Mouse (Mus musculus): ENCODE measurements around the gene Chpf. TPM values are rescaled to one million over a fixed set of nuclear protein-coding genes. Genes with fewer than 3 reads are reported as not detected.

Gene Chpf
- total RNA-seq, 2 experiments from 2014 or later = 0.26 TPM; not detected in 1

DNA sequence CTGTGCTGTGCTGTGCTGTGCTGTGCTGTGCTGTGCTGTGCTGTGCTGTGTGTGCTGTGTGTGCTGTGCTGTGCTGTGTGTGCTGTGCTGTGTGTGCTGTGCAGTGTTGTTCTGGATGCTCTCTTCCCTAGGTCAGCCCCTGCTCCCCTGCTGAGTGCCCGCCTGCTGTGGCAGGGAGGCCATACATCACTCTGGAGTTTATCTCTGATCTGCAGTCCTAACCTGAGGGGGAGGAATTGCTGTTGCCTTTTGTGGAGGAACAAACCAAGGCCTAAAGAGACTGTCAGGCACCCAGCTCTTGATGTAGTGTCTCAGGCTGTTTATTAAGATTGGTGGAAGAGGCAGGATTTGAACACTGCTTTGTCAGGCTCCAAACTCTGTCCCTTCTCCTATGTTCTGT, 16.5 kb downstream of the Chpf start:
- ATAC-seq (replicated peaks; ENCODE audit: low FRiP score, poor library complexity, severe bottlenecking) = peak; percentile 66; the same call in 1 of the 2 replicates

DNA sequence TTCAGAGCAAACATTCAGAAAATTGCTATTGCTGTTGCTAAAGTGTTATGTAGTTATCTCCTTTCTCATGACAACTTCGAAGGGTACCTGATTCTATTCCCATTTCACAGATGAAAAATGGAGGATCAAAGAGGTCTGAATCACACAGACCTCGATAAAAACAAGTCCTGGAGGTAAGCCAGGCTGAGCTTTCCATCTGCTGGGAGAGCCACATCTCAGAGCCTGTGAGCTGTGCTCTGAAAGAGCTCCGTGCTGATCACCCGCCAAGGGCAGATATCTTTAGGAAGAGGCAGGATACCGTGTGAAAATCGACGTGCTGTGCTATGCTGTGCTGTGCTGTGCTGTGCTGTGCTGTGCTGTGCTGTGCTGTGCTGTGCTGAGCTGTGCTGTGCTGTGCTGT, 18.8 kb downstream of the Chpf start:
- ATAC-seq (replicated peaks; ENCODE audit: low FRiP score, poor library complexity, severe bottlenecking) = no peak

DNA sequence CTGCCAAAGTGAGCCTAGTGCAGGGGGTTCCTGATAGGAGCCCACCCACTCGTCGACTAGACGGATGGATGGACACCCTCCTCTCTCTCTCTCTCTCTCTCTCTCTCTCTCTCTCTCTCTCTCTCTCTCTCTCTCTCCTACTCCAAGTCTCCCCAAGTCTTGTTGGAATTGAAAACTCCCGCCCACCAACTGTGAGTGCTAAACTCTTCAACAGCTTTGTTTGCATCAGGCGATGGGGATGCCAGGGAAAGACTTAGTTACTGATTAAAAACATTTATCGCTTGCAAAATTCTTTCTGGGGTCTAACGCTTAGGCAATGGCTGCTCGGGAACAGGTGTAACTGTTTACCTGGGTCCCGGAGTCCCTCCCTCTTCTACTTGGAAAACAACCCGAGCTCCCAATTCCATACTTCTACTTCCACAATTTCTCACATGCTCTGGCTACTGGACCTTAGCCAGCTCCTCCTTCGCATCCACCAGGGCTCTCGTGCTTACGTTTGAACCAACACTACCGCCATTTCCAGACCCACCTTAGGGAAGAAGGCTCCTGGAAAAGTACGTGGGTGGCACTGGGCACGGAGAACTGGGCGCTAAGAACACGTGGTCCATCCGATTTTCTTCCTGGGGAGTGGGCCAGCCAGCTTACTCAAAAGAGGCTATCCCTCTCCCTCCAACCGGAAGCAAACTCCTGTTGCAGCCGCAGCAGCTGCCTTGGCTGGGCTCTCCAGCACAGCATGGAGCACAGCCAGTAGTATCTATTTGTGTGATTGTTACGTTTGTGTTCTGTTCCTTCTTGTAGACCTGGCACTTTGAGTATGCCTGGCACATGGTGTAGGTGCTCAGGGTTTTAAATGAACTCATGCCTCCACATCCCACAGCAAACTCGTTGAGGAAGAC, 20.1 kb downstream of the Chpf start:
- no peak for ATAC-seq (replicated peaks; ENCODE audit: low FRiP score, poor library complexity, severe bottlenecking)

DNA sequence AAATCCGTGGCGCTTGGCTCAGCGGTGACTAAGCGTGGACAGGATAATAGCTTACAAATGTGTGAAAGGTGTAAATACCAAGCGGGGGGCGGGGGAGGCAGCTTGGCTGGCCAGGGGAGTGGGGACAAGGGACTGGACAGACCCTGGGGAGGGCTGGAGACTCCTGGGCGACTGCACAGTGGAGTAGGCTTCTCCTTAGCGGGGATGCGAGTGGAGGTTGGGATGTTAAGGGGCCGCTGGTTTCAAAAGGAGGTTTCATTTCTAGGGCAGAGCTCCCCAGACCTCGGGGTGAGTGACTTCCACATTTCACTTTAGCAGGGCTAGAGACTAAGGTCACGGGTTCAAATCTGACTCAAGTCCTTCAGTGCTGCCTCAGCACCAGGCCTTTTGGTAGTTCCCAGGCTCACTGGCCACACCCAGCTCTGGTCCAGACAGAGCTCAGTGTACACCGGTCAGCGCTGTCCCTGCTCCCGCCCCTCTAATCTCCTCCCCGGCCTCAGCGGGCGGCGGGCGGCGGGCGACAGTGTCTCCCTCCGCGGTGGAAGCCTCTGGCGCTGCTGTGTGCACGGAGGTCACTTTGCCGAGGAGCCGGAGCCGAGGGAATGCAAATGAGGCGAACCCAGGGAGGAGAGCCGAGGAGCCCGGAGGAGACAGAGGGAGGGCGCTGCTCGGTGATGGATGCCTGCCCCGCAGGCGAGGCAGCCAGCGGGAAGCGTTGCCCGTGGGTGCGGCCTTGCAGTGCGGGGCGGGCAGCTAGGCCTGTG, 20.9 kb downstream of the Chpf start:
- ATAC-seq (replicated peaks; ENCODE audit: low FRiP score, poor library complexity, severe bottlenecking) = 0 out of 2 replicates have a peak, but pooled peaks have one; percentile 30

DNA sequence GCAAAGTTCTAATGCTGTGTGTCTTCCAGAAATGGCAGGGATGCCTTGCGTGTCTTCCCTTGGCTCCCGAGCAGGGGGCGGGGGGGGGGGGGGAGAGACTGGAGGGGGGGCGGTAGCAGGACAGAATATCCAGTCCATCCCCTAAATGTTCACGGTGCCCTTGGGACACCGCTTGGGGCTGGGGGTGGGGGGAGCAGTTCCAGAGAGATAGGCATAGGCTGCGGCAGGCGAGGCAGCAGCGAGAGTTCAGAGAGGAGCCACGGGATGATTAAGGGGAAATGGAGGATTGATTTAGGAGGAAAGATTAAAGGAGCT, 21.4 kb downstream of the Chpf start:
- ATAC-seq (replicated peaks; ENCODE audit: low FRiP score, poor library complexity, severe bottlenecking) = no peak

DNA sequence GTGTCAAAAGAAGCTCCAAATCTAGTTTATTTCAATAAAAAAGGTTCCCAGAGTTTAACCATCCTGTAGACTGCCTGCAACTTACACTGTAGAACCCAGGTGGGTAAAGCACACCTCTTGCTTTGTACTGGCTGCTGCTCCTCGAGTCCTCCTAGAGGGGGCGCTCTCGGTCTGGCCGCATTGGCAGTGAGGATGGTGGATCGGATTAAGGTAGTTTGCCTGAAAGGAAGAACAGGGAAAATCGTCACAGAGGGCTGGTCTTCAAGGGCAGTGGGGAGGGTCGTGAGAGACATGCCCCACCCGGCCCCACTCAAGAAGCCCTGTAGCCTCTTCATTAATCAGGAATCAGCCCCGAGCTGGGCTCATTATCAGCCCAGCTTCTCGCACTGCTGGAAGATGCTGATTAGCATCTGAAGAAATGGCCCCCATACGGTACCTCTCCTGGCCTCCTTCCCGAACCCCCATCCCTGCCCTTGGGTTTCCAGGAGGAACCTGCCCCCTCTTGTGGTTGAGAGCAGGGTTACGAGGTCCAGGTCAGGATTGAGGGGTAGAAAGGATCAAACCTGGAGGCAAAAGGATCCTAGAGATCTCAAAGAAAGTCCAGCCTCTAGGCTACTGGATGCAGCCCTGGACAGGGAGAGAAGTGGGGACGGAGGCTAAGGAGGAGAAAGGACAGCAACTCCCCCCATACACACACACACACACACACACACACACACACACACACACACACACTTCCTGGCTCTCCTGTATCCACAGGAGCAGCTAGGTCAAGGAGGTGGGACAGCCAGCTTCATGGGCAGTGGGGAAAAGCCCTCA, 22.2 kb downstream of the Chpf start:
- no peak for ATAC-seq (replicated peaks; ENCODE audit: low FRiP score, poor library complexity, severe bottlenecking)

DNA sequence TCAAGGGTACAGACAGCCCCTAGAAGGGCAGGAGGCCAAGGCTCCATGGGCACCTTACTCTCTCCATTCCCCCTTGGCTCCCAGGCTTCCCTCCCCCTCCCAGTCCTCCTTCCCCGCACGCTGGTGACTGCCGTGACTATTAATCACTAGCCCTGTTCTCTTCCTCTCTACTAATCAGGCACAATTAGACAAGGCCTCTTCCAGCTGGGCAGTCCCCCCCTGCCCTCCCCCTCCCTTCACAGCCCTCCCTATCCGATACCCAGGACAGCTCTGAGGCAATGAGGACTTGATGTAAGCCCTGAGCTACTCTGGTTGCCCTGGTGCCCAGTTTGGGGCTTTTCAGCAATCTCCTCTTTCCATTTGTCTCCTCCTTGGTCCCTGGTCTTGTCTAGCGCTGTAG, 23.2 kb downstream of the Chpf start:
- no peak for ATAC-seq (replicated peaks; ENCODE audit: low FRiP score, poor library complexity, severe bottlenecking)

DNA sequence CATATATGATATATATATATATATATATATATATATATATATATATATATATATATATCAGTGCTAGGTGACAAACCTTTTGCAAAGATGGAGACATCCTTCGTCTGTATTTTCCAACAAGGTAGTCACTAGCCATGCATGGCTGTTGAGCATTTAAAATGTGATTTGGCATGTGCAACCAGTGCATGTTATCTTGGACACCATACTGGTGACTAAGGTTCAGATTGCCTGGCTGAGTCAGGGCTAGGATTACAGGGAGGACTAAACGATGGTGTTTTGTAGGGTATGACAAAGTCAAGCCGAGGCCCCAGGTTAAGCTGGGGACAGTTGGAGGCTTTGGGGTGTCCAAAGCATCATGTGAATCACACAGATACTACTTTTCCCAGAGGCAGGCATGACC, 23.7 kb downstream of the Chpf start:
- no peak for ATAC-seq (replicated peaks; ENCODE audit: low FRiP score, poor library complexity, severe bottlenecking)

DNA sequence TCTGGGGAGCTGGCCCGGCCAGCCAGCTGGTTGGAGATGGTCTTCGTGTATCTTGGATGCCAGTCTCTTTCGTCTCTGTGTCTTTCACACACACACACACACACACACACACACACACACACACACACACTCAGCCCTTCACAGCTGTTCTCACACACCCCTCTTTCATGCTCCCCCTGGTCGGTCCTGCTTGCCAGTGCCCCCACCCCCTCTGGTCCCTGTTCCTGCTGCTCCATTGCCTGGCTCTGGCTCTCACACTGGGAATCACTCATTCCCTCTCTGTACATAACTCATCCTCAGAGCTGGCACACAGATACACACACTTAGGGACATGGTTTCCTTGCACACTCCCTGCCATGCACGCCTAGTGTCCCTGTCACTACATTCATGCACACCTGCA, 27.2 kb downstream of the Chpf start:
- no peak for ATAC-seq (replicated peaks; ENCODE audit: low FRiP score, poor library complexity, severe bottlenecking)

DNA sequence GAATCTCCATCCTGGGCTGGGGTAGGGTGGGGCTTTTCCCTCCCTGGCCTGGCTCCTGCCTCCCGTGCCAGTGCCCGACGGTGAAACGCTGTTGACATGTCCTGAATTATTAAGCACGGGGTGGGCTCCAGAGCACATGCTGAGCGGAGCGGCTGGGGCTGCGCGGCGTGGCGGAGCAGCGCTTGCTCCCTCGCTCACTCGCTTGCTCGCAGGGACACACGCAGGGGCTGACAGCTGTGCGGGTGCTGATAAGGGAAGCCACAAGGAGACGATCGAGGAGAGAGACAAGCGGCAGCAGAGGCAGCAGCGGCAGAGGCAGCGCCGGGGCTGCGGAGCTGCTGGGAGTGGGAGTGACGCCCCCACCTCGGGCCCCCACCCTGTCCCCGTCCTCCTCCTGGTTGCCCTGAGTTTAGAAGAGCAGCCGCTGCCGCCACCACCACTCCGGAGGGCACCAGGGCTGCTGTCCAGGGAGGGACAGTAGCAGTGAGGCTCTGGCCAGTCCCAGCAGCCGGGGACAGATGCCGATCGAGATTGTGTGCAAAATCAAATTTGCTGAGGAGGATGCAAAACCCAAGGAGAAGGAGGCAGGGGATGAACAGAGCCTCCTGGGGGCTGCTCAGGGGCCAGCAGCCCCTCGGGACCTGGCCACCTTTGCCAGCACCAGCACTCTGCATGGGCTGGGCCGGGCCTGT, 28.6 kb downstream of the Chpf start, which contains the start of gene Asic4:
Asic4 (plus strand) TSS at position 123 of the 692 bp plus-strand sequence.
- no peak for ATAC-seq (replicated peaks; ENCODE audit: low FRiP score, poor library complexity, severe bottlenecking)

DNA sequence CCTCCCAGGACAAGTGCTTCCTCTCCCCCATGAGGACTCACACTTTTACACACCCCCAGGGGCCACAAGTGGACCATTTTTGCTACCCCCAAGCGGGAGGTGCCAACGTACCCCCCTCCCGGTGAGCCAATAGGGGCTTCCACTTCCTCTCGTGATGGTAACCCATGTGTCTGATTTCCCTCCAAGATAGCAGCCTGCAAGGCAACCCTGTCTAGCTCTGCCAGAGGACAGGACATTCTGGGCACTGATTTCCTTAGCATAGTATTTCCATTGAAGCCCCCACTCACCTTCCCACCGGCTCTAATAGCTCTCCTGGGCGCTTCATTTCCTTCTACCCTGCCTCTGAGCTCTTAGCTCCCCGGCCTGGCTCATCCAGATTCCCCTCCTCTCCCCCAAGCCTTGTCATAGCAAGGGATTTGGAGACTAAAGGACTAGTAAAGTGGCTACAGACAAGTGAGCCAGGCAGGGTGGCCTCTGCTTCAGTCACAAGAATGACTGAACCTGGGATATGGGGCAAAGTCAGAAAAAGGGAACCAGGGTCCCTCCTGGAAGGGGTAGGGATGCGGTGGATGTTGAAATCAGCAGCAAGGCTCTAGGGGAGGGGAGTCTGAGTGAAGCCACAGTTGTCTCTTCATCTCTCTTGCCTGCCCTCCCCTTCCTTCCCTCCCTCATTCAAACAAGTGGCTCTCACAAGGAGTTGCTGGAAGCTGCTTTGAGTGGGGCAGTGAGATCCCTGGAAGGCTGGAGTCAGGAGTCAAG, 29.6 kb downstream of the Chpf start:
- ATAC-seq (replicated peaks; ENCODE audit: low FRiP score, poor library complexity, severe bottlenecking) = no peak

DNA sequence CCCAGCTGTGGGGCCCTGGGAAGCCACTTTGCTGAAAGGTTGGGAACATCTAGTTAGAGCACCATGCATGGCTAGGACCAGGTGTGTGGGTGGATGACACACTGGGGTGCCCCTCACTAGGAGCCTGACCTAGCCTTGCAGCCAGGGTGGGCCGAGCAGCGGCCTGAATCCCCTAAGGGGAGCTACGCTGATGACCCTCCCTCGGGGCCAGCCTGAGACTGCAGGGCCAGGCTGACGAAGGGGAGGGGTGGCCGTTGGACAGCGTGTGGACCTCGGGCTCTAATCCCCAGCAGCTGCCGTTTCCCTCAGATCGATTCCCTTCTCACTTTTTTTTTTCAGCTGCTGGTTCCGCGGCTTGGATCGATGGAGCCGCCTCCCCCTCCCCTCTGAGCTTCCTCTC, 30.2 kb downstream of the Chpf start:
- no peak for ATAC-seq (replicated peaks; ENCODE audit: low FRiP score, poor library complexity, severe bottlenecking)

DNA sequence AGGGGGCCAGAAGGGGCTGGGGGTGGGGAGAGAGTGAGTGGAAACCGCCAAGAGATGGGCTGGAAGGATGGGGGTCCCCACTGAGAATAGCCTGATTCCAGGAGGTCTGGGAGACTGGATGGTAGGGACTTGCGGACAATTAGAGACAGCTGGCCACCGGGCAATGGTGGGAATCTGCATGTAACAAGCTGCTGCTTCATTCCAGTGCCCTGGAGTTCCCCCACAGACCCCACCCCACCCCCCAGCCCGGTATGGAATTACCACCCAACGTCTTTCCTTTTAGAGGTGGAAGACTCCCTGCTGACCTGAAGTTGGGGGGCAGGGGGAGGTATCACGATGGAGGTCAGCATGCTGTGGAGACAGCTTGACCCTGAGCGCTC, 31.1 kb downstream of the Chpf start:
- no peak for ATAC-seq (replicated peaks; ENCODE audit: low FRiP score, poor library complexity, severe bottlenecking)

DNA sequence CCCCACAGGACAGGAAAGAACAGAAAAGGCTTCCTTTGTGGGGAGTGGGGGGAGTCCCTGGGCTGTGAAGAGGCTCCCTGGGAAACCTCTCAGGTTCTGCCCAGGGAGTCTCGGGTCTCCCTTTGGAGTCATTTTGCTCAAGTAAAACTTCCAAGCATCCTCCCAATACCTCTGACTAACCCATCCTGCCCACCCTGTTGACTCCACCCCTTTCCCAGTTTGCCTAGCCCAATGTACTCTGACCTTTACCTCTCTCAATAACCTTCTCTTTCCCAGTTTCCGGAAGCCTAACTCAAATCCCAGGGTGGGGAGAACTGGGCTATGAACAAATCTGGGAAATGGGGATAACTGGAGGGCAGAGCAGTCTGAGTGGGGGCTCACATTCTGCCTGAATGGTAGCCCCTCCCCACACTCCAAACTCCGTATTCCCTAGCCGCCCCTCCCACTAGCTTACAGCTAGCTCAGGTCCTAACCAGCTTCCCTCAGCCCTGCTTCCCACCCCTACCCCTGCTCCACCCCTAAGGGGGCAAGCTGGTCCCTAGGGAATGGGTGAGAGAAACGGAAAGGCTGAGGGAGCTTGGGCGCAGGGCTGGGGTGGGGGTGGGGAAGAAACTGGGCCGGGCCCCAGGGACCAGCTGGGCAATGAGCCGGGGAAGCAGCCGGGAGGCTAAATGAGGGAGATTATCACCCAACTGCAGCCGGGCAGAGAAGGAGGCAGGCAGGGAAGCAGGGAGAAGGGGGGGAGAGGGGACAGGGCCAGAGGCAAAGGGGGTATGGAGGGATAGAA, 31.6 kb downstream of the Chpf start:
- no peak for ATAC-seq (replicated peaks; ENCODE audit: low FRiP score, poor library complexity, severe bottlenecking)

DNA sequence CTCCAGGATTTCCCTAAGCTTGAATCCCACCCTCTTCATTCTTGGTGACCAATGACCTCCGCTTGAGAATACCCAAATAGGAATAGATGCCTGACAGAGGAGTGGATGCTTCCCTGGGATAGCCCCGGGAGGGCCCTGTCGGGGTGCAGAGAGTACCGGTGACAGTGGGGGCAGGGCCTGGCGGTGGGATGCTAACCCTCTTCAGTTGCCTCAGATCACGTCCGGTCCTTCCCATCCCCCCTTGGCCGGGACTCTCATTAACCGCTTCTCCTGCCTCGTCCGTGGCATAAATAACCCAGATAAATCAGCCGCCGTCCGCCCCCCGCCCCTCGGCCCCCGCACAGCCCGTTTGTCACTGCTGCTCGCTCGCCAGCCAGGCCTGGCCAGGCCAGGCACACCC, 32.5 kb downstream of the Chpf start:
- ATAC-seq (replicated peaks; ENCODE audit: low FRiP score, poor library complexity, severe bottlenecking) = no peak

DNA sequence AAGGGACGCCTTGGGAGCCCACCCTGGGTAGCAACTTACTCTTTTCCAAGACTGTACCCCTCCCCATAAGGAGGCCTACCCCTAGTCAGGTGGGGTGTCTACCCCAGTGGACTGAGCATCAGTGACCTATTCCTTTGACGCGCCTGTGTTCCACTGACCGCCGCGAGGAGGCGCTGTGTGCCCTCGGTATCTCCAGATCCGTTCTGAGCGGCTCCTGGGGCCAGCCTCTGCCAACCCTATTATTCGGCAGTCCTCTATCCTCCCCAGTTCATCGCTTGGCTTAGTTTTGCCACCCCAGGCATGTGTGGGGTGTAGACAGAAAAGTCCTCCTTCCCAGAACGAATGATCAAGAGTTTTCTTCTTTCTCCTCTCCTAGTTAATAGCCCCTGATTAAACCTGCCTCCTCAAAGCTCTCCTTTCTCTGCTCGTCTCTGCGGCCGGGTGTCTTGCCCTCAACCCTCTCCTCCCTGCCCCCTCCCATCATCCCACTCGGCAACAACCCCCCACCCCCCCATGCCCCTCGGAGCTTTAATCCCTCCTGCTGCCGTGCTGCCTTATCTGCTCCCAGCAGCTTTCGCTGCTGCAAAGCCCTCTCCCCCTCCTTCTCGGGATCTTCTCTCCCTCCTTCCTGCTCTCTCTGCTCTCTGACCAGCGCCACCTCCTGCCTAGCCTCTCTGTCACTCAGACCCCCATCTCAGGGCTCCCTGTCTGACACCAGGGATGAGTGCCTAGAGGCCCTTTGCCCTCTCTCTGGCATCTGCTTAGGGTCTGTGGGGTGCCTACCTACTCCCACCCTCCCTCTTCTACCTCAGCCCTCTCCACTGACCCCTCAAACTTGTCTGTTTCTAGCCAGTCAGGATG, 33.1 kb downstream of the Chpf start:
- ATAC-seq (replicated peaks; ENCODE audit: low FRiP score, poor library complexity, severe bottlenecking) = peak; percentile 58; the same call in 1 of the 2 replicates

DNA sequence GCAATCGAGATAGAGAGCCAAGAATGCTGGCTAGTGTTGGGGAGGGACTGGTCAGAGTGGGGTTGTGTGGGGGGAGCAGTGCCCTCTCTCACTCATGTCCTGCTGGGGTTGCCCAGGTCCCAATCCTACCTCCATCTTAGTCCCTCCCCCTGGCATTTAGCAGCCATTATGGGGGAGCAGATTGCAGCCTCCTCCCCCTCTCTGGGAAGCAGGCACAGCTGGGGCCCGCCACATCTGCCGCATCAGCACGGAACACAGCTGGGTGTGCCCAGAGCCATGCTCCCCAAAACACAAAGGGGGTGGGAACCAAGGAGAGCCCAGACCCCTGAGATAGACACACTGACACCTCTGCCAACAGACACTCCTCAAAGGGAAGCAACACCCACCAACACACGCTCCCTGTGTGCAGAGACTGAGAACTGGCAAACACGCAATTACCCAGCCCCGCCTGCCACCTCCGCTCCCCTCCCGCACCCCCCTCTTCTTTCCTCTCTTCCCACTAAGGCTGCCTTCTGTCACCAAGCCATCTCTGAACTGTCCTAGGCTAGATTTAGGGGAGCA, 33.9 kb downstream of the Chpf start:
- ATAC-seq (replicated peaks; ENCODE audit: low FRiP score, poor library complexity, severe bottlenecking) = no peak

Data from erythroblast, adult 5-6 weeks (primary cell).